Mouse (Mus musculus): ENCODE results near the gene Myef2.

Myef2 gene

DNA sequence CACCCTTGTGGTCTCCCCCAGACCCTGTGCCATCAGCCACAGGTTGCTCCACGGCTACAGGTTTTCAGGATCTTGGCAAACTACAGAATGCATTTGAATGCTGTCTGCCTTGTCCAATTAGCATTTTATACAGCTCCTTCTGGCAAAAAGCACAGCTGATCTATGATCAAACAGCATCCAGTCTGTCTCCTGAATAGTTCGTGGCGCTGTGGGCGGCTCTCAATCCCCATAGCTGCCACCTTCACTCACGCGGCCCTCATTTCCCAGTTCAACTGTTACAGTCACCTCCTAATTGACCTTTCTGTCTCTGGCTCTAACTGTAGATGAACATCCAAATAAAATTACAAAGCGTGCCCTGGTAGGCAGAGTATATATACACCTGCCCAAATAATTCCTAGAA, 56.1 kb downstream of the Myef2 start:
- no peak for DNase-seq (ENCODE audit: low read depth)

GRCm38 (mm10) chr2:125062944-125063343, 60.5 kb downstream of the Myef2 start:
- no peak for DNase-seq (ENCODE audit: low read depth)

DNA sequence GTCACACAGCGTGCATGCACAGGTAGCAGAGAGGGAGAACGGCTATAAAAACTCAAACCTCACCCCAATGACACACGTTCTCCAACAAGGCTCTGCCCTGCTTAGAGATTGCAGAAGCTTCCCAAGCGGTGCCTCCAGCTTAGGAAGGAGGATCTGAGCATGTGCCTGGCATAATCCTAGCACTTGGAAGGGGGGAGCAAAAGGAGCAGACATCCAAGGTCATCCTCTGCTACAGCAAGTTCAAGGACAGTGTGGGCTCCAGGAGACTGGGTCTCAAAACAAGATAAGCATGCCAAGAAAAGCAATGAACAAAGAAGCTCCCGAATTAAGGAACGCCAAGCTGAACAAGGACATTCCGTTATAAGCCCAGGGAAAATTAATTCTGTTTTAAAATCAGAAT, 62.0 kb downstream of the Myef2 start:
- DNase-seq (ENCODE audit: low read depth) = no peak

DNA sequence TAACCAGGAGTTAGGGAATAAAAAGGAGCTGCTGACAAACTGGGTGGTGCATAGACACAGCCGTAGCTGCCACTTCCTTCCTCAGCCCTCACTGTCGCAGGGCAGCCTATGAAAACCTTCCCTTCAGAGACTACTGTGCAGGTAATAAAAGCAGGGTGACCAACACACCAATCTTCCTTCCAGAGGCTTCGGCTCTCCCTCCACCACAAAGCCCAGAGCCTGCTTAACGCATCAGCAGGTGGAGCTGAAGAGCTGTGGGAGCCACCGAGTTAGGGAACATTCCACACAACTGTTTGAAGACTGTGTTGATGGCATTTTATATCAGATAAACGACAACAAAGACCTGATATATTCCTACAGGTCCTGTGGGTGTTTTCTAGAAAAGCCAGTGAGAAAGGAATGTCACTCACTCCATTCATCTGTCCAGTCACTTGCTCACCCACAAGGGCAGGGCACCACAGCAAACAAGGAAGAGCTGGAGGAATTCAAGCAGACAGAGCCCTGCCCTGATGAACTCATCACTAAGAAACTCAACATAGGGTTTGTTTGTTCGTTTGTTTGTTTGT, 66.1 kb downstream of the Myef2 start:
- DNase-seq (ENCODE audit: low read depth) = no peak

GRCm38 (mm10) chr2:125055316-125055903, 68.1 kb downstream of the Myef2 start:
- no peak for DNase-seq (ENCODE audit: low read depth)
